Mouse (Mus musculus) embryonic fibroblast, embryonic 13.5 days (primary cell): ENCODE data around the gene Tspan14.

Experiments used
- CTCF ChIP-seq: IDR thresholded peaks from 2 replicates; pipeline ENCODE4 v1.5.1; 2011; ENCODE audit warnings: mild to moderate bottlenecking, control low read depth, low read length, moderate library complexity, borderline replicate concordance; ENCODE audit not compliant: insufficient read depth
- POLR2A ChIP-seq: IDR thresholded peaks from 2 replicates; pipeline ENCODE4 v1.6.1; 2011; ENCODE audit warnings: low read depth, mild to moderate bottlenecking, control low read depth, low read length, moderate library complexity

- no peak for TF ChIP-seq CTCF
- no peak for TF ChIP-seq POLR2A
These were observed 47.1 kb downstream of the Tspan14 start for GRCm38 (mm10) chr14:40919521-40919920.
